Mouse (Mus musculus): ENCODE data around the gene Bace1. TPM values are rescaled to one million over a fixed set of nuclear protein-coding genes. Genes with fewer than 3 reads are reported as not detected.
A peak's percentile ranks its signal among the peaks of the same experiment; 100 is the strongest.
"Not testable (repeated sequence)": the region's sequence is repeated elsewhere in the genome, so short reads cannot be mapped to it uniquely, and the experiment has no call there.

Gene Bace1
- total RNA-seq, 2 experiments from 2014 or later, result 28.8 to 30.4 TPM

DNA sequence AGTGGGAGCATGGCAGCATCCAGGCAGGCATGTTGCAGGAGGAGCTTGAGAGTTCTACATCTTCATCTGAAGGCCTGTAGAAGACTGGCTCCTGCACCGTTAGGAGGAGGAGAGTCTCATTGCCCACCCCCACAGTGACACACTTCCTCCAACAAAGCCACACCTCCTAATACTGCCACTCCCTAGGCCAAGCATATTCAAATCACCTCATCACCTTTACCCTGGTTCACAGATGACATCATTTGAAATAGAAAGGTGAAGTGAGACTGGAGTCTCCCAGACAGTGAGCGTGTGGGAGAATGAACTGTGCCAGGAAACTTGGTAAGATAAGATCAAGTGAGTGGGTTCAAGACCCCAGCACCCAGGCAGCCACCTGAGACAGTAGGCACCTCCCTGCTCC, 4.9 kb upstream of the Bace1 start:
- DNase-seq, result no peak

- DNase-seq, result no peak
These were observed 329 bp upstream of the Bace1 start for GRCm38 (mm10) chr9:45838069-45838433.

GRCm38 (mm10) chr9:45839139-45839981, 980 bp downstream of the Bace1 start:
- DNase-seq, result peak; percentile 40

DNA sequence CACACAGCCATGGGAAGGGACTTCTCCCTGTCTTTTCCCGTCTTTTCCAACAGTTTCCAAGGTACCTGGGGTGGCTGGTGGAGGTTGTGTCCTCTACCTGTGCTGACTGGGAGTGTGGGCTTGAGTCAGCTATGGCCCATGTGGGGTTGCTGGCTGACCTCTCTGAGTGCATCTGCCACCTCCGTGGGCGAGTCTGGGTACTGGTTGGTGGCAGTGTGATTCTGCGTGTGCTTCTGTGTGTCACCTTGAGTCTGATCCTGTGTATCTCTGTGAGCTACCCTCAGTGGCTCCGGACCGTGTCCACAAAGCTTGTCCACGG, 1.6 kb downstream of the Bace1 start:
- no peak for DNase-seq

- DNase-seq, result no peak
These were observed 2.0 kb downstream of the Bace1 start for GRCm38 (mm10) chr9:45840331-45840730.

- DNase-seq, result no peak
These were observed 3.1 kb downstream of the Bace1 start for GRCm38 (mm10) chr9:45841458-45841857.

DNA sequence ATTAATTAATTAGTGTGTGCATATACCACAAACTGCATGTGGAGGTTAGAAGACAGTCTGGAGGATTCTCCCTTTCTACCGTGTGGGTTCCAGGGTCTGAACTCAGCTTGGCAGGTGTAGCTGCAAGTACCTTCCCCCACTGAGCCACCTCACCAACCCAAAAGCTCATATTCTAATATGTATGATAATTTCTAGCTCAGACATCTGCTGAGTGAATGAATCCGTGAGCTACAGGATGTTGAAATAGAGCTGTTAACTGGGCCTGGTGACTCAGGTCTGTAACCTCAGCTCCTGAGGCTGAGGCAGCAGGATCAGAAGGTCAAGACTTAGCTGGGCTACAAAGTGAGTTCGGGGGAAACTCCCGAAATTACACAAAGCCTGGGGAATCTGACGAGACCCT, 4.6 kb downstream of the Bace1 start:
- no peak for DNase-seq

DNA sequence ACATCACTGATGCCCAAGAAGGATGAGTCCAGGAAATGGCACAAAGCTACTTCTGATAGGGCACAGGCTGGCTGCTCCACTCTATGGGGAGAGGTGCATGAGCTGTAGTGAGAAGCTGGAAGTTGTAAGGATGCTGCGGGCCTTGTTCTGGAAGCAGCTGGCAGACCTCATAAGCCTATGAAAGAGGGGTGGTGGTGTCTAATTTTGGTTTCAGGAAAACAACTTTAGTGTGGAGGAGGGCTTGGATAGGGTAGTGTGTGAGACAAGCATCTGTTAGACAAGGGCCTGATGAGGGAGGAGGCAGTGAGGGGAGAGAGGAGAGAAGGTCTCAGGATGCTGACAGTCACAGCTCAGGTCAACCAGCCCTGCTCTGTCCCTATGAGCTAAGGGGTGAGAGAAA, 5.4 kb downstream of the Bace1 start:
- no peak for DNase-seq

- DNase-seq, result no peak
These were observed 7.2 kb downstream of the Bace1 start for GRCm38 (mm10) chr9:45845541-45845940.

- not testable (repeated sequence) for DNase-seq
These were observed 7.8 kb downstream of the Bace1 start for GRCm38 (mm10) chr9:45846176-45846575.

GRCm38 (mm10) chr9:45846891-45847460, 8.6 kb downstream of the Bace1 start:
- DNase-seq, result no peak

GRCm38 (mm10) chr9:45849528-45850408, 11.4 kb downstream of the Bace1 start:
- DNase-seq, result peak; percentile 54

- DNase-seq, result peak; percentile 40
These were observed 12.3 kb downstream of the Bace1 start for GRCm38 (mm10) chr9:45850528-45851155.

GRCm38 (mm10) chr9:45851330-45851729, 12.9 kb downstream of the Bace1 start:
- DNase-seq, result no peak

DNA sequence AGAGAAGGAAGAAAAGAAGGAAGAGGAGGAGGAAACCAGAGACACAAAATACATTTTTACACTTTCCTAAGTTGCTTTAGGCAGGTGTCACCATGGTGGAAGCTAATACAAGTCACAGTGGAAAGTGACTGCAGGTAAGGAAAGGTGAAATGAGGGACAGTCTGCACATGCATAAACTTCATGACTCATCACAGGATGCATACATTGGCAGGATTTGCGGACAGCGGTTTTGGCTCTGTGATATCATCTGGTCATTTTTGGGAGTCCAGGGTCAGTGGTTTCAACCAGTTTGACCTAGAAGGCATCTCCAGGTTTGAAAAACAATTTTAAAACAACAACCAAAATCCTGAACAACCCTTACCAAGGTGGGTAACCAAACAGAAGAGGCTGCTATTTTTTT, 13.4 kb downstream of the Bace1 start:
- DNase-seq, result no peak

GRCm38 (mm10) chr9:45853695-45854094, 15.3 kb downstream of the Bace1 start:
- no peak for DNase-seq

- DNase-seq, result no peak
These were observed 15.8 kb downstream of the Bace1 start for GRCm38 (mm10) chr9:45854136-45854535.

DNA sequence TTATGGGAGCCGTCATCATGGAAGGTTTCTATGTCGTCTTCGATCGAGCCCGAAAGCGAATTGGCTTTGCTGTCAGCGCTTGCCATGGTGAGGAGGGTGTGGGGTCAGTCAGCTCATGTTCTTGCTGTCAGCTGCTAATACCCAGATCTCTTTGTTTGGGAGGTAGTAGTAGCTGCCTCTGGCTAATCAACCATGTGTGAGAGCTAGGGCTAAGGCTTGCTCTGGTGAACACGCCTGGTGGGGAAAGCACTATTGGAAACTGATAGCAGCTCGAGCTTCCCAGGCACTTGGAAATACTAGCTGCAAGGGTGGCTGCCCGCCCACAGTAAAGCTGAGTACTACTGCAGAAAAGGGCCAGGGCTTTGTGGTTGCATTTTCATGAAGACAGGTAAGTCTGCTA, 21.0 kb downstream of the Bace1 start:
- no peak for DNase-seq

DNA sequence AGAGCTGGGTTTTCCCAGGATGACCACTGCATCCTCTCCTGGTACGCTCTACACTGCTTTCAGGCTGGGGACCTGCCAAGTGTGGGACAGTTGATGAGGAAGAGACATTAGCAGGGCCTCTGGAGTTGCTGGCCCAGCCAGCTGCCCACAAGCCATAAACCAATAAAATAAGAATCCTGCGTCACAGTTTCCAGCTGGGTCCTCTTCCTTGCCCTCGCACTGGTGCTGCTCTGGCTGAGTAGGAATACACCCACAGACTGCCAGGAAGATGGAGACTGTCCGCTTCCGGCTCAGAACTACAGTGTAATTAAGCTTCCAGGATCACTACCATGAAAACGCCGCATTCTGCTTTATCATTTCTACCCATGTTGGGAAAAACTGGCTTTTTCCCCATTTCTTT, 23.4 kb downstream of the Bace1 start:
- no peak for DNase-seq

- no peak for DNase-seq
These were observed 30.8 kb downstream of the Bace1 start for GRCm38 (mm10) chr9:45869181-45869580.

GRCm38 (mm10) chr9:45870265-45870664, 31.9 kb downstream of the Bace1 start:
- no peak for DNase-seq

DNA sequence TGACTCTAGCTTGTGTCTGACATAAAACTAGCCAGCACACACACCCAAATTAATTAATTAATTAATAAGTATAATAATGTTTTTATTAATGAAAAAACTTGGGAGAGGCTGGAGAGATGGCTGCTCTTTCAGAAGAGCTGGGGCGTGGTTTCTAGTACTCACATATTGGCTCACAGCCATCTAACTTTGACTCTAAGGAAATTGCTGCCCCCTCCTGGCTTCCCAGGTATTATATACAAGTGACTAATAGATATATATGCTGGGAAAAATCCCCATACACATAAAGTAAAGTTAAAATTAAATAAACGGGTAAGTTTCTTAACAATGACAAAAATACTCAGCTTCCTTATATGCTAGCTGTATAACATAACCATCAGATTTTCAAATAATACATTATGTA, 39.5 kb downstream of the Bace1 start:
- DNase-seq, result peak; percentile 58

GRCm38 (mm10) chr9:45893681-45894080, 55.3 kb downstream of the Bace1 start:
- DNase-seq, result no peak
